8 mouse cellular contexts compared by ENCODE assay signal in the genomic region with DNA sequence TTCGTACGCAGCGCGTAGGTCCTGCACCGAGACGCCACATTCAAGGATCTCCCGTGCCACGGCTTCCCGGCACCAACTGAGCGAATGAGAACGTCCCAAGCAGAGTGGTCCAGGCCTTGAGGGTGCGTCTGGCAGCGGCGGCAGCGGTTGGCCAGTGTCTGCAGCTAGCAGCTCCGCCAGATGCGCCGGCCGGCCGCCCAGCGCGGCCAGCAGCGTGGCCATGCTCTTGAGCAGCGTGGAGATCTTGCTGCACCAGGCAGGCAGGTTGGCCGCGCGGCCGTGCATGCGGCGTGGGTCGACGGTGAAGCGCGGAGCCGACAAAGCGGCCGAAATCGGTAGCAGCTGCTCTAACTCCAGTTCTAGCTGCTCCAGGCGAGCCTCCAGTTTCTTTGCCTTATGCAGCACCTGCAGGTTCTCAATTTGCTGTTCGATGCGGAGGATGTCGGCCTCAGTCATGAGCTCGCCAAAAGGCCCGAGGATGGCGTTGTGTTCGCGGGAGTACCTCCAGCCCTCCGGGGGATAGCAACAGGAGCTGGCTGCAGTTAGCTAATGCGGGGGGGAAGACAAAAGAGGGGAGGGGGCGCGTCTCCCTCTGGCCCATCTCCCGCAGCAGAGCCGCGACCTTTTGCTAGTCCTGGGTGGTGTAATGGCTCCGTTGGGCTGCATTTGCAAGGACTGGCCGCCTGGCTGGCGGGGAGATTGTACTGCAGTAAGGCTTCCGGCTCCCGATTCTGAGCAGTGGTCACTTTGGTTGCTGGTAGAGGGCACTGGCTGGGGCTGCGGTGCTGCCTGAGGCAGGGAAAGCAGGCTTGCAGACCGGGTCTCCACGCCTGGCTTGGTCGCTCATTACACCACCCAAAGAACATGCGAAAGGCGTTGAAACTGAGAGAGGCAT. TPM values are rescaled to one million over a fixed set of nuclear protein-coding genes. Genes with fewer than 3 reads are reported as not detected.
DNase-seq lines count a peak whose midpoint lies in the region; ATAC-seq and TF ChIP-seq lines count a peak whose summit lies in the region.

No protein-coding gene starts in this region.

- no peaks in the 10 kb centered on the region for H3K36me3 ChIP-seq in heart, embryonic 15.5 days
- no peaks in the 10 kb centered on the region for H3K36me3 ChIP-seq in liver, embryonic 14.5 days (replicated peaks; ENCODE audit: control insufficient read depth, insufficient read depth, low read depth)

- peaks cover 100% of the 10 kb centered on the region for H3K27me3 ChIP-seq in heart, embryonic 15.5 days
- peaks cover 99% of the 10 kb centered on the region for H3K27me3 ChIP-seq in liver, embryonic 14.5 days (ENCODE audit: control insufficient read depth, insufficient read depth, low read length)

- peaks cover 43% of the 10 kb centered on the region for H3K4me1 ChIP-seq in heart, embryonic 15.5 days (replicated peaks)
- no peaks in the 10 kb centered on the region for H3K4me1 ChIP-seq in liver, embryonic 14.5 days (replicated peaks; ENCODE audit: control insufficient read depth in 2 of 2, insufficient read depth in 2 of 2, low read length in 1 of 2)

- 9% methylated on average over 65 of the region's 65 CpGs for WGBS in heart, embryonic 15.5 days
- 11% methylated on average over 64 of the region's 65 CpGs for WGBS in liver, embryonic 14.5 days (ENCODE audit: insufficient replicate concordance)

- peak overlapping the region; percentile 29 for H3K9ac ChIP-seq in heart, embryonic 15.5 days
- H3K9ac ChIP-seq in liver, embryonic 14.5 days (replicated peaks) = no peak overlapping the region

- TF ChIP-seq CTCF in liver, embryonic 14.5 days (IDR thresholded peaks at IDR 0.05; ENCODE audit: low read depth) = 0 out of 2 replicates have a peak, but pooled peaks have one; percentile 7

- no peak overlapping the region for H3K27ac ChIP-seq in heart, embryonic 15.5 days
- H3K27ac ChIP-seq in liver, embryonic 14.5 days = no peak overlapping the region

- H3K4me3 ChIP-seq in heart, embryonic 15.5 days = peak overlapping the region; percentile 44
- H3K4me3 ChIP-seq in liver, embryonic 14.5 days (ENCODE audit: insufficient read depth in 1 of 2, low read depth in 2 of 2, low read length in 2 of 2) = no peak overlapping the region

- H3K9me3 ChIP-seq in heart, embryonic 15.5 days (replicated peaks) = no peaks in the 10 kb centered on the region
- no peaks in the 10 kb centered on the region for H3K9me3 ChIP-seq in liver, embryonic 14.5 days (ENCODE audit: control insufficient read depth, low read length)

- no peak for TF ChIP-seq EP300 in liver, embryonic 14.5 days (IDR thresholded peaks at IDR 0.05; ENCODE audit: low read depth)

- peak; percentile 39 for DNase-seq in adrenal gland, adult 2 months
- no peak for DNase-seq in adrenal gland, adult 18-20 months (ENCODE audit: low spot score in 2 of 2)
- DNase-seq in Muller cell, postnatal 12 days (ENCODE audit: inconsistent ontology term) = peak; percentile 64
- DNase-seq in liver, embryonic 14.5 days (ENCODE audit: low read depth in 3 of 3, low spot score in 3 of 3) = no peak
- no peak for DNase-seq in natural killer cell, adult 2 months (ENCODE audit: low spot score in 2 of 2)
- DNase-seq in left cerebral cortex, adult 11 months (ENCODE audit: low spot score) = no peak
- no peak for DNase-seq in layer of hippocampus, postnatal 10 days (ENCODE audit: low spot score in 2 of 2)

- peak overlapping the region; percentile 74 for H3K4me2 ChIP-seq in heart, embryonic 15.5 days
- H3K4me2 ChIP-seq in liver, embryonic 14.5 days (ENCODE audit: low read depth) = no peak overlapping the region

- no peak for ATAC-seq in heart, embryonic 15.5 days (replicated peaks; ENCODE audit: insufficient number of reproducible peaks, insufficient read depth, low FRiP score, low read depth)
- no peak for ATAC-seq in liver, embryonic 14.5 days (ENCODE audit: insufficient read depth)

RNA-seq across cellular contexts. Expression of gene Tnfrsf25, which starts 10.5 kb away (rescaled TPM):
- total RNA-seq in adrenal gland, adult 2 months (2021) = 1 to 10 TPM in 1 of 2 experiments, under 1 TPM in 1; 0.79 to 1.3 TPM
- polyA plus RNA-seq in adrenal gland, adult 2 months (2012; rRNA removed) = 2.5 TPM in 2 replicates
- total RNA-seq in adrenal gland, adult 18-20 months (2021) = 1 to 10 TPM; 1.3 to 2.8 TPM
- 0.94 and 1.6 TPM in 2 replicates for polyA plus RNA-seq in heart, embryonic 15.5 days (2015; fragmentation: Nextera tagmentation; extraction: Ambion mirVana)
- polyA plus RNA-seq in liver, embryonic 14.5 days (2012; rRNA removed) = 0.68 and 0.93 TPM in 2 replicates
- polyA plus RNA-seq in liver, embryonic 14.5 days (2014; fragmentation: Nextera tagmentation; extraction: Ambion mirVana) = 0.15 and 0.16 TPM in 2 replicates
- total RNA-seq in layer of hippocampus, postnatal 10 days (2021) = 10 to 100 TPM; 14.0 to 15.1 TPM

RNA-seq across cellular contexts. Expression of gene Espn, which starts 25.9 kb away (rescaled TPM):
- 1 to 10 TPM; 1.7 to 2.3 TPM for total RNA-seq in adrenal gland, adult 2 months (2021)
- 8.3 and 10.4 TPM in 2 replicates for polyA plus RNA-seq in adrenal gland, adult 2 months (2012; rRNA removed)
- 1 to 10 TPM; 1.9 to 3.3 TPM for total RNA-seq in adrenal gland, adult 18-20 months (2021)
- polyA plus RNA-seq in heart, embryonic 15.5 days (2015; fragmentation: Nextera tagmentation; extraction: Ambion mirVana) = 0.93 and 2.1 TPM in 2 replicates
- 1.2 and 1.5 TPM in 2 replicates for polyA plus RNA-seq in liver, embryonic 14.5 days (2012; rRNA removed)
- 1.2 and 1.9 TPM in 2 replicates for polyA plus RNA-seq in liver, embryonic 14.5 days (2014; fragmentation: Nextera tagmentation; extraction: Ambion mirVana)
- under 1 TPM; 0.62 to 0.78 TPM for total RNA-seq in layer of hippocampus, postnatal 10 days (2021)

RNA-seq across cellular contexts. Expression of gene Hes2, which starts 32.4 kb away (rescaled TPM):
- total RNA-seq in adrenal gland, adult 2 months (2021) = not detected
- polyA plus RNA-seq in adrenal gland, adult 2 months (2012; rRNA removed) = 0.57 TPM in 1 of 2 replicates, not detected in the other
- not detected for total RNA-seq in adrenal gland, adult 18-20 months (2021)
- 0.23 TPM in 1 of 2 replicates, not detected in the other for polyA plus RNA-seq in heart, embryonic 15.5 days (2015; fragmentation: Nextera tagmentation; extraction: Ambion mirVana)
- 0.01 and 0.02 TPM in 2 replicates for polyA plus RNA-seq in liver, embryonic 14.5 days (2012; rRNA removed)
- 0.05 TPM in 1 of 2 replicates, not detected in the other for polyA plus RNA-seq in liver, embryonic 14.5 days (2014; fragmentation: Nextera tagmentation; extraction: Ambion mirVana)
- total RNA-seq in layer of hippocampus, postnatal 10 days (2021) = not detected

RNA-seq across cellular contexts. Expression of gene Acot7, which starts 51.7 kb away (rescaled TPM):
- total RNA-seq in adrenal gland, adult 2 months (2021) = 10 to 100 TPM; 43.4 to 65.0 TPM
- polyA plus RNA-seq in adrenal gland, adult 2 months (2012; rRNA removed) = 22.1 and 25.5 TPM in 2 replicates
- 10 to 100 TPM; 45.7 to 54.0 TPM for total RNA-seq in adrenal gland, adult 18-20 months (2021)
- polyA plus RNA-seq in heart, embryonic 15.5 days (2015; fragmentation: Nextera tagmentation; extraction: Ambion mirVana) = 58.4 and 73.4 TPM in 2 replicates
- polyA plus RNA-seq in liver, embryonic 14.5 days (2012; rRNA removed) = 10.8 and 12.5 TPM in 2 replicates
- 12.2 and 13.0 TPM in 2 replicates for polyA plus RNA-seq in liver, embryonic 14.5 days (2014; fragmentation: Nextera tagmentation; extraction: Ambion mirVana)
- total RNA-seq in layer of hippocampus, postnatal 10 days (2021) = 100 to 1,000 TPM; 426 to 431 TPM

RNA-seq across cellular contexts. Expression of gene Plekhg5, which starts 54.0 kb away (rescaled TPM):
- 10 to 100 TPM in 1 of 2 experiments, 1 to 10 TPM in 1; 7.4 to 15.5 TPM for total RNA-seq in adrenal gland, adult 2 months (2021)
- polyA plus RNA-seq in adrenal gland, adult 2 months (2012; rRNA removed) = 21.9 and 30.7 TPM in 2 replicates
- 10 to 100 TPM in 1 of 2 experiments, 1 to 10 TPM in 1; 7.3 to 12.0 TPM for total RNA-seq in adrenal gland, adult 18-20 months (2021)
- polyA plus RNA-seq in heart, embryonic 15.5 days (2015; fragmentation: Nextera tagmentation; extraction: Ambion mirVana) = 11.1 and 14.1 TPM in 2 replicates
- polyA plus RNA-seq in liver, embryonic 14.5 days (2012; rRNA removed) = 4.5 and 4.7 TPM in 2 replicates
- polyA plus RNA-seq in liver, embryonic 14.5 days (2014; fragmentation: Nextera tagmentation; extraction: Ambion mirVana) = 2.6 and 4.8 TPM in 2 replicates
- 10 to 100 TPM; 76.0 to 79.6 TPM for total RNA-seq in layer of hippocampus, postnatal 10 days (2021)

Comparison
In these comparisons a context has a peak if more than half of its experiments do, and no peak if none do; other contexts are left out.
1. DNase-seq: peak in adrenal gland, adult 2 months (single experiment) and Muller cell, postnatal 12 days (single experiment); none in adrenal gland, adult 18-20 months (0 of 2), liver, embryonic 14.5 days (0 of 3), natural killer cell, adult 2 months (0 of 2), left cerebral cortex, adult 11 months (single experiment) and layer of hippocampus, postnatal 10 days (0 of 2).